Mouse (Mus musculus) CD4-positive, CD25-positive, alpha-beta regulatory T cell (primary cell): ENCODE measurements around the gene Slc25a26. TPM values are rescaled to one million over a fixed set of nuclear protein-coding genes. Genes with fewer than 3 reads are reported as not detected.

ENCODE experiments used
- polyA plus RNA-seq: library from polyadenylated mRNA; unstranded; fragments of 100-300 nt; shearing (Covaris generic); gene quantifications from one replicate; pipeline ENCODE4 v1.2.1, GENCODE M21; 2017

The Slc25a26 gene
- 7.5 TPM for polyA plus RNA-seq

DNA sequence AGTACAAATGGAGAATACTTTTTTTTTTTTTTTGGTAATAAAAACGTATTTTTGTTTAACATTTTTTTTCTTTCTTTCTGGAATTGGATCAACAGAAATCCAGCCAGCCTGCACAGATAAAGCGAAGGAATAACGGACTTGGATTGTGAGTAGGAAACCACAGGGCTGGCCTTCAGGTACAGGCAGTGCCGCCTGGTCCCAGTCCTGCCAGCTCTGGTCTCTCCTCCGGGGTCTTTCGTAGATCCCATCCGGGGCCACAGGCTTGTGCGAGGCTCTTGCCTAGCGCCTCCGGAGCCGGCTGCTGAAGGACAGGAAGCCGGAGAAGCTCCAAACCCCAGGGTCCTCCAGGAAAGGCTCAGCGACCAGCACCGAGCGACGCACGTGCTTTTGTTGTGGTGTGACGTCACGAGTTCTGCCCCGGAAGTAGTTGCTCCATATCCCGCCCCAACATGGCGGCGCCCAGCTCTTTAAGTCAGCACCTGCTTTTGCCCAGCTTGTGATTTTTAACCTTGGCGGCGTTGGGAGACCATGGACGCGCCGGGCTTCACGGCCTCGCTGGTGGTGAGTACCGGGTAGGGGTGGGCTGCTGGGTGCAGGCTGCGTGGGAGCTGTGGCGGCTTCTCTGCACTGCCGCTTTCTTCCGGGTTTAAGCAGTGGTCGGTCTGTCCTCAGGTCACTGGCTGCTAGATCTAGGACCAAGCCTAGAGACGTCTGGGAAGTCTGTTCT is at the start of gene Slc25a26:
Gene Slc25a26, plus strand, starts transcription at position 435 of the 727 bp plus-strand sequence.

Other genes starting within 250 kb of the Slc25a26 start
- 1.0 TPM for gene Magi1, start 216.4 kb upstream of the Slc25a26 start, polyA plus RNA-seq
- 117 TPM for gene Lrig1, start 199.8 kb downstream of the Slc25a26 start, polyA plus RNA-seq